Mouse (Mus musculus): ENCODE data around the gene Tagln3. TPM values are rescaled to one million over a fixed set of nuclear protein-coding genes. Genes with fewer than 3 reads are reported as not detected.

Gene Tagln3
- polyA plus RNA-seq, 1 experiment: not detected

GRCm38 (mm10) chr16:45722460-45722951 is 1.9 kb downstream of the Tagln3 start:
- Histone ChIP-seq H3K4me3 (replicated peaks) (no peak overlapping the region), H3K9me3 (no peaks in the 10 kb centered on the region), H3K4me1 (peaks cover 15% of the 10 kb centered on the region), H3K27me3 (replicated peaks) (peaks cover 54% of the 10 kb centered on the region), H3K36me3 (replicated peaks; ENCODE audit: low read length) (no peaks in the 10 kb centered on the region)
- TF ChIP-seq FLI1 (IDR thresholded peaks at IDR 0.05; ENCODE audit: low read length) (no peak), GATA1 (IDR thresholded peaks at IDR 0.05; ENCODE audit: borderline replicate concordance, low read length) (no peak)

GRCm38 (mm10) chr16:45720022-45720630 is 4.3 kb downstream of the Tagln3 start:
- Histone ChIP-seq H3K36me3 (replicated peaks; ENCODE audit: low read length) (no peaks in the 10 kb centered on the region), H3K9me3 (no peaks in the 10 kb centered on the region), H3K4me3 (replicated peaks) (no peak overlapping the region), H3K4me1 (peaks cover 15% of the 10 kb centered on the region), H3K27me3 (replicated peaks) (peaks cover 55% of the 10 kb centered on the region)
- TF ChIP-seq GATA1 (IDR thresholded peaks at IDR 0.05; ENCODE audit: borderline replicate concordance, low read length): no peak
- TF ChIP-seq FLI1 (IDR thresholded peaks at IDR 0.05; ENCODE audit: low read length): no peak

- H3K36me3 ChIP-seq (replicated peaks; ENCODE audit: low read length): no peaks in the 10 kb centered on the region
These were observed 6.1 kb downstream of the Tagln3 start for GRCm38 (mm10) chr16:45718296-45718695.

GRCm38 (mm10) chr16:45714489-45715150 is 9.8 kb downstream of the Tagln3 start:
- Histone ChIP-seq H3K4me3 (replicated peaks) (no peak overlapping the region), H3K36me3 (replicated peaks; ENCODE audit: low read length) (no peaks in the 10 kb centered on the region), H3K27me3 (replicated peaks) (peaks cover 16% of the 10 kb centered on the region), H3K4me1 (peaks cover 7% of the 10 kb centered on the region), H3K9me3 (no peaks in the 10 kb centered on the region)
- TF ChIP-seq GATA1 (IDR thresholded peaks at IDR 0.05; ENCODE audit: borderline replicate concordance, low read length) (no peak), FLI1 (IDR thresholded peaks at IDR 0.05; ENCODE audit: low read length) (no peak)

More at GRCm38 (mm10) chr16:45718296-45718695, 6.1 kb downstream of the Tagln3 start:
- Histone ChIP-seq H3K4me1 (peaks cover 3% of the 10 kb centered on the region), H3K27me3 (replicated peaks) (peaks cover 42% of the 10 kb centered on the region), H3K9me3 (no peaks in the 10 kb centered on the region), H3K4me3 (replicated peaks) (no peak overlapping the region)
- no peak for TF ChIP-seq FLI1 (IDR thresholded peaks at IDR 0.05; ENCODE audit: low read length)
- no peak for TF ChIP-seq GATA1 (IDR thresholded peaks at IDR 0.05; ENCODE audit: borderline replicate concordance, low read length)

- TF ChIP-seq FLI1 (IDR thresholded peaks at IDR 0.05; ENCODE audit: low read length) (no peak), GATA1 (IDR thresholded peaks at IDR 0.05; ENCODE audit: borderline replicate concordance, low read length) (no peak)
- no peaks in the 10 kb centered on the region for H3K9me3 ChIP-seq
- peaks cover 14% of the 10 kb centered on the region for H3K27me3 ChIP-seq (replicated peaks)
- H3K4me3 ChIP-seq (replicated peaks): no peak overlapping the region
- H3K36me3 ChIP-seq (replicated peaks; ENCODE audit: low read length): no peaks in the 10 kb centered on the region
- H3K4me1 ChIP-seq: peaks cover 7% of the 10 kb centered on the region
These were observed 10.5 kb downstream of the Tagln3 start for GRCm38 (mm10) chr16:45713878-45714277.

- peaks cover 7% of the 10 kb centered on the region for H3K4me1 ChIP-seq
- no peaks in the 10 kb centered on the region for H3K36me3 ChIP-seq (replicated peaks; ENCODE audit: low read length)
- peaks cover 9% of the 10 kb centered on the region for H3K27me3 ChIP-seq (replicated peaks)
- no peaks in the 10 kb centered on the region for H3K9me3 ChIP-seq
- no peak overlapping the region for H3K4me3 ChIP-seq (replicated peaks)
- TF ChIP-seq FLI1 (IDR thresholded peaks at IDR 0.05; ENCODE audit: low read length) (no peak), GATA1 (IDR thresholded peaks at IDR 0.05; ENCODE audit: borderline replicate concordance, low read length) (no peak)
These were observed 11.1 kb downstream of the Tagln3 start for GRCm38 (mm10) chr16:45713261-45713660.

GRCm38 (mm10) chr16:45711263-45711662 is 13.1 kb downstream of the Tagln3 start:
- Histone ChIP-seq H3K4me1 (peaks cover 7% of the 10 kb centered on the region), H3K27me3 (replicated peaks) (peaks cover 8% of the 10 kb centered on the region), H3K36me3 (replicated peaks; ENCODE audit: low read length) (no peaks in the 10 kb centered on the region), H3K9me3 (no peaks in the 10 kb centered on the region), H3K4me3 (replicated peaks) (no peak overlapping the region)
- TF ChIP-seq FLI1 (IDR thresholded peaks at IDR 0.05; ENCODE audit: low read length) (no peak), GATA1 (IDR thresholded peaks at IDR 0.05; ENCODE audit: borderline replicate concordance, low read length) (no peak)

GRCm38 (mm10) chr16:45699301-45699700 is 25.1 kb downstream of the Tagln3 start:
- H3K27me3 ChIP-seq (replicated peaks): peaks cover 8% of the 10 kb centered on the region
- no peak for TF ChIP-seq GATA1 (IDR thresholded peaks at IDR 0.05; ENCODE audit: borderline replicate concordance, low read length)
- TF ChIP-seq FLI1 (IDR thresholded peaks at IDR 0.05; ENCODE audit: low read length): no peak
- no peaks in the 10 kb centered on the region for H3K4me1 ChIP-seq
- H3K4me3 ChIP-seq (replicated peaks): no peak overlapping the region
- H3K36me3 ChIP-seq (replicated peaks; ENCODE audit: low read length): no peaks in the 10 kb centered on the region
- no peaks in the 10 kb centered on the region for H3K9me3 ChIP-seq

GRCm38 (mm10) chr16:45697996-45698395 is 26.4 kb downstream of the Tagln3 start:
- no peak for TF ChIP-seq FLI1 (IDR thresholded peaks at IDR 0.05; ENCODE audit: low read length)
- no peak for TF ChIP-seq GATA1 (IDR thresholded peaks at IDR 0.05; ENCODE audit: borderline replicate concordance, low read length)

More at GRCm38 (mm10) chr16:45697996-45698395, 26.4 kb downstream of the Tagln3 start:
- Histone ChIP-seq H3K9me3 (no peaks in the 10 kb centered on the region), H3K27me3 (replicated peaks) (peaks cover 10% of the 10 kb centered on the region), H3K4me3 (replicated peaks) (no peak overlapping the region), H3K4me1 (no peaks in the 10 kb centered on the region), H3K36me3 (replicated peaks; ENCODE audit: low read length) (no peaks in the 10 kb centered on the region)
